Mouse (Mus musculus) megakaryocyte progenitor cell, adult 5-6 weeks (primary cell): ENCODE measurements around the gene Fmnl2. TPM values are rescaled to one million over a fixed set of nuclear protein-coding genes. Genes with fewer than 3 reads are reported as not detected.

Experiments used
- ATAC-seq: replicated peaks from 2 replicates; pipeline ENCODE4 v1.8.0; 2016; ENCODE audit warnings: mild to moderate bottlenecking, moderate TSS enrichment, inconsistent platforms; ENCODE audit not compliant: poor library complexity
- total RNA-seq, 2 experiments: library from RNA; stranded (forward) in 1 of 2; stranded (reverse) in 1 of 2; fragments of 157-497, 149-512 nt in 1 of 2; fragments of 200-1000 nt in 1 of 2; gene quantifications; 2 replicates each; pipeline versions ENCODE4 v1.2.3 to v1.2.4; 2015 to 2017

The Fmnl2 gene
- total RNA-seq, 2 experiments from 2014 or later, result 3.3 to 6.9 TPM

GRCm38 (mm10) chr2:53085617-53086202 is 228.1 kb downstream of the Fmnl2 start:
- ATAC-seq, result peak; percentile 90

- peak; percentile 76 for ATAC-seq
Measured at GRCm38 (mm10) chr2:53088744-53089143, 231.1 kb downstream of the Fmnl2 start.

GRCm38 (mm10) chr2:53095031-53095430 is 237.4 kb downstream of the Fmnl2 start:
- peak; percentile 86 for ATAC-seq

GRCm38 (mm10) chr2:53095489-53095888 is 237.8 kb downstream of the Fmnl2 start:
- ATAC-seq, result no peak

GRCm38 (mm10) chr2:53100093-53100492 is 242.4 kb downstream of the Fmnl2 start:
- ATAC-seq, result no peak

GRCm38 (mm10) chr2:53101885-53102740 is 244.5 kb downstream of the Fmnl2 start:
- no peak for ATAC-seq

- no peak for ATAC-seq
Measured at GRCm38 (mm10) chr2:53102901-53103300, 245.2 kb downstream of the Fmnl2 start.

- ATAC-seq, result no peak
Measured at GRCm38 (mm10) chr2:53105408-53105807, 247.7 kb downstream of the Fmnl2 start.

GRCm38 (mm10) chr2:53106056-53106455 is 248.4 kb downstream of the Fmnl2 start:
- no peak for ATAC-seq

GRCm38 (mm10) chr2:53106472-53106871 is 248.8 kb downstream of the Fmnl2 start:
- ATAC-seq, result no peak

GRCm38 (mm10) chr2:53108547-53108946 is 250.9 kb downstream of the Fmnl2 start:
- no peak for ATAC-seq

- peak; percentile 77 for ATAC-seq
Measured at GRCm38 (mm10) chr2:53121797-53122196, 264.1 kb downstream of the Fmnl2 start.

GRCm38 (mm10) chr2:53125998-53126397 is 268.3 kb downstream of the Fmnl2 start:
- 0 out of 2 replicates have a peak, but pooled peaks have one; percentile 34 for ATAC-seq

GRCm38 (mm10) chr2:53129070-53129469 is 271.4 kb downstream of the Fmnl2 start:
- ATAC-seq, result no peak

GRCm38 (mm10) chr2:53131567-53131966 is 273.9 kb downstream of the Fmnl2 start:
- ATAC-seq, result no peak

- no peak for ATAC-seq
Measured at GRCm38 (mm10) chr2:53146852-53147251, 289.2 kb downstream of the Fmnl2 start.

GRCm38 (mm10) chr2:53173966-53174365 is 316.3 kb downstream of the Fmnl2 start:
- no peak for ATAC-seq

- no peak for ATAC-seq
Measured at GRCm38 (mm10) chr2:53178966-53179365, 321.3 kb downstream of the Fmnl2 start.

GRCm38 (mm10) chr2:53179876-53180275 is 322.2 kb downstream of the Fmnl2 start:
- no peak for ATAC-seq
